Mouse (Mus musculus) cortical plate, adult 2 months (tissue): ENCODE results near the gene Vmac. TPM values are rescaled to one million over a fixed set of nuclear protein-coding genes. Genes with fewer than 3 reads are reported as not detected.

Experiments
- H3K27ac ChIP-seq: fragments of 200-500 bp; 2 replicates; pipeline ENCODE4 v1.5.1; 2012; ENCODE audit warnings: low read length, control low read depth, inconsistent platforms; ENCODE audit not compliant: insufficient read depth
- H3K4me1 ChIP-seq: fragments of 200-500 bp; 2 replicates; pipeline ENCODE4 v1.6.1; 2011; ENCODE audit warnings: low read length; ENCODE audit not compliant: control insufficient read depth, insufficient read depth
- H3K4me3 ChIP-seq: fragments of 200-500 bp; 2 replicates; pipeline ENCODE4 v1.5.1; 2011; ENCODE audit warnings: mild to moderate bottlenecking, low read length, control low read depth; ENCODE audit not compliant: insufficient read depth
- CTCF ChIP-seq: fragments of 200-500 bp; IDR thresholded peaks from 2 replicates; pipeline ENCODE4 v1.5.1; 2011; ENCODE audit warnings: mild to moderate bottlenecking, control low read depth, low read length; ENCODE audit not compliant: insufficient read depth; ENCODE audit errors: extremely low read depth
- POLR2A ChIP-seq: fragments of 200-500 bp; IDR thresholded peaks from 2 replicates; pipeline ENCODE4 v1.6.1; 2011; ENCODE audit warnings: mild to moderate bottlenecking, low read length, control low read depth; ENCODE audit not compliant: insufficient read depth; ENCODE audit errors: extremely low read depth
- polyA plus RNA-seq: library from polyadenylated mRNA; depleted of rRNA; stranded (reverse); fragments of >200 nt; gene quantifications from 2 replicates; pipeline ENCODE4 v1.2.3, GENCODE M21; 2012

Vmac gene
- polyA plus RNA-seq, 1 experiment = 16.7 TPM

DNA sequence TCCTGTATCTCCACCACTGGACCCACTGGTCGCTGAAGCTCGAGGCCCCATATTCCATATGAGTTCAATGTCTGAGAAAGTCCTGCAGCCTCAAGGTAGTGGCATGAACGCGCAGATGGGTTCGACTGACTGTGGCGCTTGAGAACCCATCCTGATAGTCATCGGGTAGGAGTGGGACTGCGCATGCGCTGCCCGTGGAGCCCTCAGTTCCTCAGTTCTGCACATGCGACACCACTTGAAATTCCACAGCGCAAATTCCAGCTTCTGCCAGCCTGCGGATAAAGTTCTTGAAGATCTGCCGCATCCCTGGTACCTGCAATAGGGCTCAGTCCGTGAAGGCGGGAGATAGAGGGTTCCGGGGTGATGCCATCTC is 23.0 kb upstream of the Vmac start:
- no peak overlapping the region for H3K4me3 ChIP-seq
- no peaks in the 10 kb centered on the region for H3K4me1 ChIP-seq
- no peak overlapping the region for H3K27ac ChIP-seq
- TF ChIP-seq CTCF (no peak), POLR2A (no peak)

DNA sequence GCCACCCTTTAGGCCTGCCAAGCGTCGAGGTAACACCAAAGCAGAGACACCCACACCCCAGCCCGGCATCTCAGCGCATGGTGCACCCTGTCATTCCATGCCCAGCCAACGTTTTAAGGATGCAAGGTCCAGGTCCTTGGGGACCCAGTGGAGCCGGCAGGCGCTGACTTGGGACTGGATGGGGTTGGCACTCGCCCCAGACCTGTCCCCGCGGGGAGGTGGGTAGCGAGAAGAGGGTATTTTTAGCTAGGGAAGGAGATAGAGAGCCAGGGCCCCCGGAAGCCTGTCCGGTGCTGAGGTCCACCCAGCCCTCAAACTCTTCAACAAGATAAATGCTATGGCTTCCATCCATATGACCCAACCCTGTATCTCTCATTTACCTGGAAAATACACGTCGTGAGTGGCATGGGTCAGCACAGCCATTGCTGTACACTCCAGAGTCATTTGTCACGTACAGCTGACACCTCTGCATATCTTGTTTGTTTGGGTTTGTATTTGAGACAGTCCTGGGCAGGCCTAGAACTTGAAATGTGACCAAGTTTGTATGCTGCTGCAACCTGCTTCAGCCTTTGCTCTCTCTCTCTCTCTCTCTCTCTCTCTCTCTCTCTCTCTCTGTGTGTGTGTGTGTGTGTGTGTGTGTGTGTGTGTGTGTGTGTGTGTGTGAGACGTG is 22.4 kb upstream of the Vmac start:
- H3K27ac ChIP-seq = no peak overlapping the region
- TF ChIP-seq POLR2A = no peak
- TF ChIP-seq CTCF = no peak
- no peak overlapping the region for H3K4me3 ChIP-seq
- H3K4me1 ChIP-seq = no peaks in the 10 kb centered on the region

DNA sequence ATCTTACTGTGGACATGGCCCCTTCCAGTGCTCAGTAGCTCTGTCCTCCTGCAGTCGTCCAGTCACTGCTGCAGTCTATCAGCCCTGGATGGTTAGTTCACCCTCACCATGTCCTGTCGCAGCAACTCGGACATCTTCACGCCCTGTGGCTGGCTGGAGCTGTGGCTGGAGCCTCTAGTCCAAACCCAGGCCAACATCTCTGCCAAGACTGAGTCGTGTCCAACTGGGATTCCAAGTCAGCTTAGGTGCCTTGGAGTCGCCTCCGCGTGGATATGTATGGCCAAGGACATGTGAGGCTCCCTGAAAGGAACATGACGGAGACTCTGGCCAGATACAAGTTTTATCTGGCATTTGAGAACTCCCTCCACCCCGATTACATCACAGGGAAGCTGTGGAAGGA is 20.4 kb upstream of the Vmac start:
- Histone ChIP-seq H3K4me1 (no peaks in the 10 kb centered on the region), H3K27ac (no peak overlapping the region), H3K4me3 (no peak overlapping the region)
- TF ChIP-seq POLR2A = no peak
- TF ChIP-seq CTCF = no peak

DNA sequence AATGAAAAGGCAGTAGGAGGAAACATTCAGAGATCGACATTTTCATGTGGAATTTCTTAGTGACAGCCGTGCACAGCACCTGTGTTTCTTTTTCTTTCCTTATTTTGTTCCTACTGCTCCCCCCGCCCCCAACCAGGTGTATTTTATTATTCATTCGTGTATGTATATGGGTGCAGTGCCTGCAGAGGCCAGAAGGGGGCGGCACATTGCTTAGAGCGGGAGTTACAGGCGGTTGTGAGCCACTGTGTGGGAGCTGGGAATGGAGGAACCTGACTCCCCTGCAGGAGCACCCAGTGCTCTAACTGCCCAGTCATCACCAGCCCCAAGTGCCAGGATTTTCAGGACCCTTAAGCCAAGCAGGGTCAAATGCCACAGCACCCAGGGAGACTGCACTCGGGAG is 18.7 kb upstream of the Vmac start:
- 0 out of 2 replicates have a peak, but pooled peaks have one; percentile 9 for TF ChIP-seq CTCF
- no peak for TF ChIP-seq POLR2A
- no peak overlapping the region for H3K27ac ChIP-seq
- no peaks in the 10 kb centered on the region for H3K4me1 ChIP-seq
- no peak overlapping the region for H3K4me3 ChIP-seq

DNA sequence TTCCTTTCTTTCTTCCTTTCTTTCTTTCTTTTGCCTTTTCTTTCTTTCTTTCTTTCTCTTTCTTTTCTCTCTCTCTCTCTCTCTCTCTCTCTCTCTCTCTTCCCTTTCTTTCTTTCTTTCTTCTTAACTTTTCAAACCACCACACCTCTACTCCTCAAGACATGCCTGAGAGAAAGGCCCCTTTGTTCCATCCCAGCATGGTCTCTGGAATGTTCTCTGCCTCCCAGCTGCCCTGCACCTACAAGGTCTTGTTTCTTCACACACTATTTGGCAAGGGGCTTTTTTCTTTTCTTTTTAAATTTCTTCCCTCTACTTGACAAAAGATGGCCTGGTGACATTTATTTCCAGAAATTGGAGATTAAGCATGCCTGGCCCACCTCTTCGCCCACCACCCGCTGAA is 11.8 kb upstream of the Vmac start:
- H3K4me3 ChIP-seq = no peak overlapping the region
- H3K4me1 ChIP-seq = no peaks in the 10 kb centered on the region
- no peak overlapping the region for H3K27ac ChIP-seq
- TF ChIP-seq POLR2A = no peak
- no peak for TF ChIP-seq CTCF

DNA sequence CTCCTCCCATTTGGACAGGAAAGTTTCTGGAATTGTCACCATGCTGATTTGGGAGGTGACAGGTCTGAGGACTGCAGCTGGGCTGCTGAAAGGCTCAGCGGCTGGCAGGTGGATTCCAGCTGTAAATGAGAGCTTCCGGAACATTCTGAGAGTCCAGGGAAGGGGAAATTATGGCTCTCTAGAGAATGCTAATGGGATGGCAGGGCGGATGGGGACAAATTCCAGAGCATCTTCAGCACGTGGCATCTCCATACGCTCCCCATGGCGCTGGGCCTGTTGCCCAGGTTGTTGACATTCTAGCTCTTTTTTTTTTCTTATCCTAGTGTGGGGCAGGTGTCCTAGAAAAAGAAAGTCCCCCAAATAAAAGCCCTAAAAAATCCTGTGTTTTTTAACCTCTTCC is 11.3 kb upstream of the Vmac start:
- TF ChIP-seq POLR2A (no peak), CTCF (no peak)
- Histone ChIP-seq H3K27ac (no peak overlapping the region), H3K4me3 (no peak overlapping the region), H3K4me1 (no peaks in the 10 kb centered on the region)

DNA sequence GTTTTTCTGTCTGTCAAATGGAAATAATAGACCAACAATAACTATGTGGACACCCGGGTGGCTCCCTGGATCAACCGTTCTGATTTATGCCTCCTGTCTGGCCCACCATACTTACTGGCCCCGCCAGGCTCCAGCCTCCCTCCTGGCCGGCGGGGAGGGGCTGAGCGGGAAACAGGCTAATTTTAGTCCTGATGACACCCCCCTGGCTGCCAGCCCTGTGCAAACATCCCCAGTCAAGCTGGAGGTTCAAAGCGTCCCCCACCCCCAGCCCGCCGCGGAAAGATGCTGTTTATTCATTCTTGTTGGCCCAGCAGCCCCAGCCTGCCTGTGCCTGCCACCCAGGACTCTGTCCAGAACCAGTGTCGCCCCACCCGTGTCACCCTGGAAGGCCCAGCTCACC is 10.3 kb upstream of the Vmac start:
- TF ChIP-seq POLR2A (no peak), CTCF (no peak)
- Histone ChIP-seq H3K4me3 (no peak overlapping the region), H3K27ac (no peak overlapping the region), H3K4me1 (no peaks in the 10 kb centered on the region)

DNA sequence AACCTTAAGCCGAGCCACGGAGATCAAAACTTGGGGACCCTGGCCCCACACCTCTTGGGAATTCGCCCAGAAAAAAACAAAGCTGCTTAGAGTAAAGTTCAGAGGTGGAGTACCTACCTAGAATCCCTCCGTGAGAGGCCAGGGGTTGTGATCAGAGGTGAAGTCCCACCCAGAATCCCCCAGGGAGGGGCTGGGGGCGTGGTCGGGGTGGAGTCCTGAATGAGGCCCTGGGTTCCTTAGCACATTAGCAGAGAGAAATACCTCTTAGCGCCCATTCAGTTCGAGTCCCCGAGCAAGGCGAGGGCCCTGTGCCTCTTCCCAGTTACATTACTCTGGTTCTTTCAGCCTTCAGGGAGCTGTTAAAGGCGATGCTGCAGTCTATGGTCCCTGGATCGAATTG is 9.8 kb upstream of the Vmac start:
- Histone ChIP-seq H3K4me3 (no peak overlapping the region), H3K4me1 (no peaks in the 10 kb centered on the region), H3K27ac (no peak overlapping the region)
- no peak for TF ChIP-seq CTCF
- no peak for TF ChIP-seq POLR2A

DNA sequence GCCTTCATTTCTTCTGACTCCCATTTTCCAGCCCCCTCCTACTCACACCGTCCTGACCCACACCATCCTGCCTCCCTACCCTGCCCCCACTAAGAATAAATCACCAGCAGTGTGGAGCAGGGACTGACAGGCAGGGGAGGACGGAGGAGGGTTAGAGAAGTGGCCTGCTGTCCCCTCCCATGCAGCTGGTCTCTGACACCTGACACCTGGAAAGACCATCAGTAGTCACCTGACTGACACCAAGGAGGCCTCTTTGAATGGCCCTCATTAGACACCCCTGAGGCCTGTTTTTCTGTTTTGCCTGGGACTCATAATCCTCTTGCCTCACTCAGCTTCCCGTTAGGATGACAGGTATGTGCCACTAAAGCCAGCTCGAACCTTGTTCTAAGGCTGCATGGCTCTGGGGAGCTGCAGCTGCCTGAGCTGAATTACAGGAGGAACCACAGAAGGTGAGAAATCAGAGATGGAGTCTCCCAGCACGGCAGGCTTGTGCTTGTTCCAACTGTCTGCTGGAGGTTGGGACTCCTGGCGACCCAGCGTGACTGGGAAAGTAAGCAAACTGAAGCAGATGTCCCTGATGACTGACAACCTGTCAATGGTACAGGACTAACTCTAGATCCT is 9.3 kb upstream of the Vmac start:
- H3K27ac ChIP-seq = no peak overlapping the region
- TF ChIP-seq CTCF (no peak), POLR2A (no peak)
- no peaks in the 10 kb centered on the region for H3K4me1 ChIP-seq

DNA sequence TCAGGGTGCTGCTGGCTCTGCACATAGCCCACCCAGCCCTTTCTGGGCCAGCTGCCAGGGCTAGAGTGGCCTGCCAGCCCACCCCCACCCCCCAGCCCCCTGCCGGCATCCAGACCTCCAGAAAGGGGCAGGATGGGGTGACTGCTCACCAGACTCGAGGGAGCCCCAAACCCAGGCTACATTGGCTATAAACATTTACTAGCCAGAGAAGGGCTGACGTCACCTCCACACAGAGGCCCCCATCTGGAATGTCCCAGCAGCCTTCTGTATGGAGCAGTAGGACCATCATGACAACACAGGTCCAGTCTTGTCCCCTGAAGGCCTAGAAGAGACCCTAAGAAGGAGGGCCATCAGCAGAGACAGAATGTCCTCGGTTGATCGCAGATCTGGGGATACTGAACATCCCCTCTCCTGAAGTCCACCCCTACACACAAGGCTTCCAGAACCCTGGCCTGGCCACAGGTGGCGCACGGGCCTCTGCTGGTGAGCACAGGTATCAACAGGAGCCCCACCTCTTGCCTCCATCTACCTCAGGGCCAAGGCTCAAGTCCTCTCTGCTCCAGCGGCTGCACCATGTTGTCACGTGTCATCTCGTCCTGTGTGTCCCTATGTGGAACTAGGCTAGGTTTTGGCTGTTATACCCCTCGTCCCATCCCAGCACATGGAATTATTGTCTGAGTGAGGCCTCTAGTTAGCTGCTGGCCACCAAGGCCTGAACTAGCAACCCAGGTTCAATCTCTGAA is 5.8 kb upstream of the Vmac start:
- Histone ChIP-seq H3K27ac (no peak overlapping the region), H3K4me1 (peaks cover 3% of the 10 kb centered on the region), H3K4me3 (no peak overlapping the region)
- no peak for TF ChIP-seq POLR2A
- no peak for TF ChIP-seq CTCF

More for the DNA sequence above, 9.3 kb upstream of the Vmac start:
- H3K4me3 ChIP-seq = no peak overlapping the region
